Mouse (Mus musculus) 416B (cell line): Measurements from ENCODE around the gene Schip1.
A peak's percentile ranks its signal among the peaks of the same experiment; 100 is the strongest.

Experiments
- DNase-seq: peaks from one replicate; pipeline ENCODE4 v3.0.0; 2011; ENCODE audit warnings: low read depth

The Schip1 gene

DNA sequence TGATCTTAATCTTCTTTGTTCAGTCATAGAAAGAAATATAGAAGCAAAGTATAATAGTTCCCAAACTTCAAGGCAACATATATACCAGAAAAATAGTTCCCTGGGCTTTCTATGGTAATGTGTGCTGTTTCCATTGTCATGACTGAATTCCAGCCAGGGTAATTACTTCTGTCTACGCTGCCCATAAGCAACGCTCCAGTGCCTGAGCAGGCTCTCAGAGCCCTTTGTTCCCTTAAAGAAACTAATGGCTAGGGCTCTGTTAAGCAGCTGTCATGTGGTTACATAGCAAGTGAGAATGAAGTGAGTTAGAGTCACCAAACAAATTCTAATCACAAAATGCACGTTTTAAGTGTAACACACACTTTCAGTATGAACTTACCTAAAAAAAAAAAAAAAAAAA is 206.9 kb downstream of the Schip1 start:
- no peak for DNase-seq

GRCm38 (mm10) chr3:68271881-68272280 is 207.3 kb downstream of the Schip1 start:
- DNase-seq = no peak

GRCm38 (mm10) chr3:68282844-68283594 is 218.4 kb downstream of the Schip1 start:
- no peak for DNase-seq

GRCm38 (mm10) chr3:68283595-68283991 is 219.0 kb downstream of the Schip1 start:
- no peak for DNase-seq

DNA sequence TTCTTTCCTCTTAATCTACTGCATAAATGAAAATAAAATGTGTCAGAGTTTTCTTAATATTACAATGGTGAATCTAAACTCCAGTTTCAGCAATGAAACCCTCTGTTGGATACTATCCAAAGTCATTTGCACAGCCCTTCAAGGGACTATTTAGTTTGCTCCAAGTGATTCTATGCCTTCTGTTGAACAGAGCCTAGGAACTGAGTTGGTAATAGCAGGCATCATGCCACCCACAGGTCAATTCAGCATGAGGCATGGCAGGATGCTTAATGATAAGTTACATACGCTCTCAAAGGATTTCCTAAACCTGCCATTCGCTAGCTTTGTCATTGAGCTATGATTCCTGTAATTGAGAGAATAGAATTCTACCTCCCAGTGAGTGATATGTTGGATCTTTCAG is 219.9 kb downstream of the Schip1 start:
- no peak for DNase-seq

- no peak for DNase-seq
Observed at GRCm38 (mm10) chr3:68296752-68297151, 232.2 kb downstream of the Schip1 start.

DNA sequence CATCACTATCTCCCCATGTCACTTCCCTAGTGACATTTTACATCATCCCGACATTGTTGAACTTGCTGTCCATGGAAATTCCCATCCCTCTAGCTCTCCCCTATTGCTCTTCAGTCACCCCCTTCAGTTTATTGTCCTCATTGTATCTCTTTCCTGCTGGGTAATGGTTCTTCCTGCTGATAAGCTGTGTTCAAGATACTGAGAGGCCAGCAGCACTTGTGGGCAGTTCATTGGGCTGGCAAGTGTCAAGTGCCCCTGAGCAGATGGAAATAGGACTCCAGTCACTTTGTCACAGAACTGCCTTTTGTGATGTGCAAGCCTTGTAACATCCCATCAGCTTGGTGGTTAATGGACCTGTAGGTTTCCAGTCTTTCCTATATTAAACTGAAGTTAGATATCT is 241.0 kb downstream of the Schip1 start:
- peak; percentile 1 for DNase-seq

DNA sequence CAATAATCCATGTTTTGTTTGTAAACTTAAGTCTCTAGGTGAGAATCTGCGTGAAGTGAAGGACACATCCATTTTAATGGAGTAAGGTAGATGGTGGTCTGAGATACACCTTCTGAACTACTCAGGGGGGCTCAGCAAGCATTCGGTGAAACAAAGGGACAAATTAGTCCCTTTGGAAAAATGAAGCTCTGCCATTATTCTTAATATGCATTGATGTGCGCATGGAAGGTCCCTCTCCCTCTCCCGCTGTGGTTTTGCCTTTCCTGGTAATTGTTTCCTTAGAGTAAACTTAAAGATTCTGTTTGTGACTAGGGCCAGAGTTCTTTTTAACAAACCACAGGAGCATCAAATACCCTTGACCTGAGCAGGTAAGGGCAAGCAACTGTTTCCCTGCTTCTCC is 242.1 kb downstream of the Schip1 start:
- no peak for DNase-seq

- no peak for DNase-seq
Observed at GRCm38 (mm10) chr3:68325575-68325974, 261.0 kb downstream of the Schip1 start.

- DNase-seq = no peak
Observed at GRCm38 (mm10) chr3:68332515-68332914, 267.9 kb downstream of the Schip1 start.

DNA sequence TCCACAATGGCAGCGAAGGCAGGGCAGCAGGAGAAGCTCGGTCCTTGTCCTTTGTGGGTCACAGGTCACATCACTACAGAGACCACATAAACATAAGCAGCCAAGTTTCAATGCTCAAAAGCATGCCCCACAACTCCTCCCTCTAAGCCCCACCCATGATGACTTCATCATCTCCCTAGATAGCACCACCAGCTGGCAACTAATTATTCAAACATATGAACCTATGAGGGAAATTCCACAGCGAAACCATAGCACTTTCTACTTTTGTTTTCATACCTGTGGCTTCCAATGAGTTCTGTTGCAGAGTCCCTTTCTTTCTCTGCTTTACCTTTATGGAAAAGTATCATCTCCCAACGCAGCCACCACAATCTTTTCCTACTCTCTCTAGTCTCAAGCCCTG is 270.9 kb downstream of the Schip1 start:
- no peak for DNase-seq

- no peak for DNase-seq
Observed at GRCm38 (mm10) chr3:68350624-68351023, 286.0 kb downstream of the Schip1 start.

- no peak for DNase-seq
Observed at GRCm38 (mm10) chr3:68351461-68351860, 286.9 kb downstream of the Schip1 start.

DNA sequence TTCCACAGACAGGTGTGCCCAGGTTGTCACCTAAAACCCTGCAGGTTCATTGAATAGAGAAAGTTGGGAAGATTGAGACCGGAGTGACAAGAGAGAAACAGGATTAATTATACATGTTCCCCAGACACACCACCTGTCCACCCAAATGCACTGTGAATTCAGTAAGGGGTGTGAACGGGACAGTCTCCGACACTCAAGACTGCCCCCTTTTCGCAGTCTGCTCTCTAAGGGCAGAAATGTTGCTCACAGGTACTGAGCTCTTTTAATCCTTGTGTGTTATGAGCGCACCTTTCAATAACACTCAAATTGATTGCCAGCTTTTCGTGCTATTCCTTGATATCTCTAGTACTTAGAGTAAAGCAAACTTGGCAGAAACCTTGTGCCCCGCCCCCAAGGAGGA is 288.4 kb downstream of the Schip1 start:
- no peak for DNase-seq

GRCm38 (mm10) chr3:68353492-68353891 is 288.9 kb downstream of the Schip1 start:
- no peak for DNase-seq

GRCm38 (mm10) chr3:68356516-68356915 is 291.9 kb downstream of the Schip1 start:
- no peak for DNase-seq

- DNase-seq = no peak
Observed at GRCm38 (mm10) chr3:68368029-68368428, 303.4 kb downstream of the Schip1 start.

DNA sequence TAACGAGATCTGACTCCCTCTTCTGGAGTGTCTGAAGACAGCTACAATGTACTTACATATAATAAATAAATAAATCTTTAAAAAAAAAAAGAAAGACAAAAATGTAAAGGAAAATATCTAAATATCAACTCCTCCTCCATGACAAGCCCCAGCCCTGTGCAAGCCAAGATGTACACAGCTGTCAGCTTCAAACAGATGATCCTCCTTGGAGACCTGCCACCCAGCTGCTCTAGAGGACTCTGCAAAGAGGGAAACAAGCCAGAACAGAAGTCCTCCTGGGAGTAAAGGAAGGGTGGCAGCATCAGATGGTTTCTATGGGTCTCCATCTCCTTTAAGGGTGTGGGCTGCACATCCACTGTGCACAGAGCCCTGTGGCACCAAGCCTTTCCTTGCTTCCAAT is 308.3 kb downstream of the Schip1 start:
- no peak for DNase-seq

- no peak for DNase-seq
Observed at GRCm38 (mm10) chr3:68375100-68375508, 310.5 kb downstream of the Schip1 start.

GRCm38 (mm10) chr3:68377452-68378198 is 313.0 kb downstream of the Schip1 start:
- DNase-seq = no peak

DNA sequence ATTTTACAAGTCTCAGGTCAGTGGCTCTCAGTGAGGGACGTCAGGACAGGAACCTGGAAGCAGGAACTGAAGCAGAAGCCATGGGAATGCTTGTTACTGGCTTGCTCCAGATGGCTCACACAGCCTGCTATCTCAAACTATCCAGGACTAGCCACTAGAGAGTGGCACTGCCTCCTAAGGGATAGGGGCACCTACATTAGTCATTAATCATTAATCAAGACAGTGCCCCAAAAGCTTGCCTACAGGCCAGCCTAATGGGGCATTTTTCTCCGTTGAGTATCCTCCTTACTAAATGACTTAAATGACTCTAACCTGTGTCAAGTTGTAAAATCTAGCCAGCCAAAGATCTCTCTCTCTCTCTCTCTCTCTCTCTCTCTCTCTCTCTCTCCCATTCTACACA is 314.2 kb downstream of the Schip1 start:
- no peak for DNase-seq

DNA sequence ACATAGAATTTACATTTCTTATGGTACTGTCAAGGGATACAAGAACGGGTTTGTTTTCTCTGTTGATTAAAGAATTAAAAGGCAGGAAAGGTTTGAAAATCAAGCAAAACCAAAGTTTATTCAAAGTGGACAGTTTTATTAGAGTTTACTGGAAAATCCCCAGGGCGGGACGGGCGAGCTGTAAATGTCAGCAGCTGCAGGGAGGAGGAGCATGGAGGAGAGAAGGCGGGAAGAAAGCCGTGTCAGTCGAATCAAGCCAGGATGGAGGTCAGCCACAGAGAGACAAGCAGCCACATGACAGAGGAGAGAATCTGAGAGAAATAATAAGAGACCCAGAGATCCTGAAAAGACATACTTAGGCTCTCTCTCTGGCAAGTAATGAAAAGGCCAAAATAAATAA is 314.6 kb downstream of the Schip1 start:
- no peak for DNase-seq

GRCm38 (mm10) chr3:68383672-68384071 is 319.1 kb downstream of the Schip1 start:
- DNase-seq = no peak

GRCm38 (mm10) chr3:68385544-68385943 is 320.9 kb downstream of the Schip1 start:
- DNase-seq = no peak
